Mouse (Mus musculus): ENCODE results near the gene G530012D18Rik. TPM values are rescaled to one million over a fixed set of nuclear protein-coding genes. Genes with fewer than 3 reads are reported as not detected.
"Not testable (repeated sequence)": the region's sequence is repeated elsewhere in the genome, so short reads cannot be mapped to it uniquely, and the experiment has no call there.

G530012D18Rik gene
- polyA plus RNA-seq, 1 experiment = not detected

DNA sequence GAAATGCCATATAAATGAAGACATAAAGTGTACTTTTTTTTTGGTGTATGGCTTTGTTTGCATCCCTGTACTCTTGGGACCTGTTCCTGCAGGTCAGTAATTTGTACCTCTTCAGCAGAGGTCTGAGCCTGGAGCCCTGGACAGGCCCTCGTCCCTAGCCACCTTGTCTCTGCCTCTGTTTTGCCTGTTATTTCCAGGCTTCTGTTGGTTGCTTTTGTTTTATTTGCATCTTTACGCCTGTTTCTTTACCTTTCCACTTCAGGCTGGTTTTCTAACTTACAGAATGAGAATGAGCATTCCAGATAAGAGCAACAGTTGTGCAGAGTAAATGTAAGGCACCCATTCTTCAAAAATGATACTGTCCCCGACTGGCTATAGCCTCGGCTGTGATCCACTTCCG is 24.6 kb downstream of the G530012D18Rik start, which contains the start of gene Sp140:
Gene Sp140, plus strand, starts transcription at position 301 of the 400 bp plus-strand sequence.
- not testable (repeated sequence) for H3K4me1 ChIP-seq (ENCODE audit: control insufficient read depth, insufficient read depth, low read length); H3K27ac ChIP-seq (ENCODE audit: insufficient read depth, low read length); H3K4me3 ChIP-seq (ENCODE audit: insufficient read depth, low read length)

- not testable (repeated sequence) for H3K4me3 ChIP-seq (ENCODE audit: insufficient read depth, low read length); H3K4me1 ChIP-seq (ENCODE audit: control insufficient read depth, insufficient read depth, low read length); H3K27ac ChIP-seq (ENCODE audit: insufficient read depth, low read length)
These were observed 25.3 kb downstream of the G530012D18Rik start for GRCm38 (mm10) chr1:85600794-85601193.

DNA sequence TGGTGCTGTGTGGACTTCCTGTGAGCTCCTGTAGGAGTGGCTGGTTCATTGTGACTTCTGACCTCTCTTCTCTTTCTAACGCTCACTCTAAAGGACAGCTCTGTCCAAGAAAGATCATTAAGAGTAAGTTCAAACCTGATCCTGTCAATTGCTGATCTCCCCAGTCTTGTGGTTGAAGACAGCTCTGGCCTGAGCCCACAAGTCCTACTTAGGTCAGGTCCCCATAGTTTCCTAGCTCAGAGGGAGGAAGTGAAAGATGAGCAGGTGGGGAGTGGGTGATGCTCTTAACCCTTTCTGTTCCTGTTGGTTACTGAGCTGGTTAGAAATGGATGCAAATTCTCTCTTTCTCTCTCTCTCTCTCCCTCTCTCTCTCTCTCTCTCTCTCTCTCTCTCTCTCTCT is 28.9 kb downstream of the G530012D18Rik start:
- H3K4me1 ChIP-seq (ENCODE audit: control insufficient read depth, insufficient read depth, low read length); H3K27ac ChIP-seq (ENCODE audit: insufficient read depth, low read length); H3K4me3 ChIP-seq (ENCODE audit: insufficient read depth, low read length): not testable (repeated sequence)

GRCm38 (mm10) chr1:85608361-85608760 is 32.9 kb downstream of the G530012D18Rik start:
- H3K4me3 ChIP-seq (ENCODE audit: insufficient read depth, low read length); H3K4me1 ChIP-seq (ENCODE audit: control insufficient read depth, insufficient read depth, low read length); H3K27ac ChIP-seq (ENCODE audit: insufficient read depth, low read length): not testable (repeated sequence)

DNA sequence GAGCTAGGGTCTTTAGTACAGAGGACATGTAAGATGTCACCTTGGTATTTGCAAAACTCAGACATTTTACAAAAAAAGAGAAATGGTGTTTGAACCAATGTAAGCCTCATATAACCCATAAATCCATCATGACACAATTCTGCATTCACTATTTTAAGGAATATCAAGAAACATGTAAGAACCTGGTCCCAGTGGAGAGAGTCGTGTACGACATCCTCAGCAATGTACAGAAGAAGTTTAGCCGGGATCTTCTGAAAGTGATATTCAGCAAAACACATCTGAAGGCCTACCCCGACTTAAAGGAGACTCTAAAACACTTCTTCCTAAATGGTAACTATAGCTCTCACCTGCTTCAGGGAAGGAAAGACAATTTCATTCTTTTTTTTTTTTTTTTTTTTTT is 35.1 kb downstream of the G530012D18Rik start:
- H3K4me1 ChIP-seq (ENCODE audit: control insufficient read depth, insufficient read depth, low read length); H3K4me3 ChIP-seq (ENCODE audit: insufficient read depth, low read length); H3K27ac ChIP-seq (ENCODE audit: insufficient read depth, low read length): not testable (repeated sequence)

DNA sequence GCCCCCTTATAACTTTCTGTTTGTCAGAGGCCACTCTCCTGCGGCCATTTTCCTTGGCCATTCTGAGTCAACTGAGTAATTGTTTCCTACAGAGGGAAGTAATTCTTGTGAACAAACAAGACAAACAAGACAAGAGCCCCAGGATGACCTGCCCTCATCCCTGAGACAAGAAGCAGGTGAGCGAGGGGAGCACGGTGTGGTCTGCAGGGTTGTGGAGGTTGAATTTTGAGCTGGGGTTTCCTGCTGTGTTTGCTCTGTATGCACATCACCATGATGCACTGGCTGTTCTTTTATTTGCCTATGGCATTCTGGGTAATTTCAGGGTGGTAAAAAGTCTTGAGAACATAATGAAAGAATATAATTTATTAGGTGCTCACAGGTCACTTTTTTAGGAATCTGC is 39.6 kb downstream of the G530012D18Rik start:
- not testable (repeated sequence) for H3K4me1 ChIP-seq (ENCODE audit: control insufficient read depth, insufficient read depth, low read length); H3K4me3 ChIP-seq (ENCODE audit: insufficient read depth, low read length); H3K27ac ChIP-seq (ENCODE audit: insufficient read depth, low read length)

DNA sequence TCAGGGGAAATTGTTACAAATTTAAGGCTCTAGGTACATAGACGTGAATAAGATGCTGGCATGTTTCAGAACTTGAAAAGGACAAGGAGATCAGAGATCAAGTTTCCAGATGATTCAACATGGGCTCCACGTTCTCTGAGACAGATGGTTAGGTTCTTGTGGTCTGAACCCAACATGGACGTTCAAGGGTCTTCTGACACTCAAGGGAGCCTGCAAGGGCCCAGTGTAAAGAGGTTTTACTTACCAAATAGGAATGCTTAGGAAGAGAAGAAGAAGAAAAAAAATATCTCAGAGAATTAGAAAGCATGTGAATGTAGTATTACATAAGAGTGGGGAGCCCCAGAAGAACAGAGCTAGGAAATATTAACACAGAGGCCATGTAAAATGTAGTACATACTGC is 40.3 kb downstream of the G530012D18Rik start:
- H3K27ac ChIP-seq (ENCODE audit: insufficient read depth, low read length); H3K4me3 ChIP-seq (ENCODE audit: insufficient read depth, low read length): not testable (repeated sequence)

DNA sequence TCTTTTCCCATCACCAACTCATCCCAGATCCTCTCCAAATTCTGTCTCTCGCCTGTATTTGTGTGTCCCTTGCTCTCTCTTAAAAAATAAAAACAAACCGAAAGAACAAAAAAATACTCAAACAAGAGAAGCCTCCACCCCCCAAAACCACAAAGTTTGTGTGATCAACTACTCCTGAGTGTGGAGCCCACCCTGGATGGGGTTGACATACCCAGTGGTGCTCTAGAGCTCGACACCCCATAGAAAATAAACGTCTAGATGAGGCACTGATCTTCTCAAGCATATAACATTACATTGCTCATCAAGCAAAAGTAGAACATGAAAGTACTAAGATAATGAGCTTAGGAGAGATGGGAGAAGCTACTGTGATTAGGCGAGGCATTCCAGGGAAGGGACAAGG is 41.7 kb downstream of the G530012D18Rik start:
- not testable (repeated sequence) for H3K4me1 ChIP-seq (ENCODE audit: control insufficient read depth, insufficient read depth, low read length); H3K27ac ChIP-seq (ENCODE audit: insufficient read depth, low read length); H3K4me3 ChIP-seq (ENCODE audit: insufficient read depth, low read length)

More for the DNA sequence above, 40.3 kb downstream of the G530012D18Rik start:
- not testable (repeated sequence) for H3K4me1 ChIP-seq (ENCODE audit: control insufficient read depth, insufficient read depth, low read length)

GRCm38 (mm10) chr1:85618689-85619088 is 43.2 kb downstream of the G530012D18Rik start:
- not testable (repeated sequence) for H3K27ac ChIP-seq (ENCODE audit: insufficient read depth, low read length); H3K4me1 ChIP-seq (ENCODE audit: control insufficient read depth, insufficient read depth, low read length); H3K4me3 ChIP-seq (ENCODE audit: insufficient read depth, low read length)

Other genes starting within 250 kb of the G530012D18Rik start
- gene Sp110, start 23.1 kb downstream of the G530012D18Rik start, polyA plus RNA-seq (2012; rRNA removed) = 2.1 and 2.8 TPM in 2 replicates
- 1.2 and 1.3 TPM in 2 replicates for gene Sp140, start 24.7 kb downstream of the G530012D18Rik start, polyA plus RNA-seq (2012; rRNA removed)
- gene Sp100, start 74.3 kb downstream of the G530012D18Rik start, polyA plus RNA-seq (2012; rRNA removed) = 6.4 and 7.9 TPM in 2 replicates
- 0.94 and 1.2 TPM in 2 replicates for gene A630001G21Rik, start 203.0 kb downstream of the G530012D18Rik start, polyA plus RNA-seq (2012; rRNA removed)
- gene Cab39, start 217.8 kb downstream of the G530012D18Rik start, polyA plus RNA-seq (2012; rRNA removed) = 113 and 114 TPM in 2 replicates

Data from cortical plate, adult 2 months (tissue).